Mouse (Mus musculus): ENCODE data around the gene Gm13285.
"Not testable (repeated sequence)": the region's sequence is repeated elsewhere in the genome, so short reads cannot be mapped to it uniquely, and the experiment has no call there.

Gene Gm13285

GRCm38 (mm10) chr4:88799365-88799764, at the start of gene Gm13285:
Gm13285 (plus strand) TSS chr4:88799665.
- DNase-seq, result not testable (repeated sequence)

- DNase-seq, result no peak
These were observed 49.5 kb upstream of the Gm13285 start for GRCm38 (mm10) chr4:88749926-88750325.

GRCm38 (mm10) chr4:88754818-88755340, 44.6 kb upstream of the Gm13285 start, which contains the start of gene Gm13271:
Gm13271 (plus strand) TSS chr4:88754868.
- peak; percentile 53 for DNase-seq

- DNase-seq, result not testable (repeated sequence)
These were observed 42.6 kb upstream of the Gm13285 start for GRCm38 (mm10) chr4:88756581-88757513.

GRCm38 (mm10) chr4:88757628-88758031, 41.8 kb upstream of the Gm13285 start:
- DNase-seq, result peak; percentile 90

- DNase-seq, result not testable (repeated sequence)
These were observed 40.7 kb upstream of the Gm13285 start for GRCm38 (mm10) chr4:88758751-88759150.

- peak; percentile 24 for DNase-seq
These were observed 39.7 kb upstream of the Gm13285 start, which contains the start of gene Gm13283 for GRCm38 (mm10) chr4:88759610-88760268. Gm13283 (plus strand) TSS chr4:88760119.

GRCm38 (mm10) chr4:88760431-88760830, 39.0 kb upstream of the Gm13285 start:
- peak; percentile 88 for DNase-seq

- DNase-seq, result peak; percentile 66
These were observed 37.7 kb upstream of the Gm13285 start for GRCm38 (mm10) chr4:88761776-88762175.

GRCm38 (mm10) chr4:88762341-88762740, 37.1 kb upstream of the Gm13285 start:
- peak; percentile 16 for DNase-seq

GRCm38 (mm10) chr4:88763384-88764018, 36.0 kb upstream of the Gm13285 start:
- peak; percentile 78 for DNase-seq

GRCm38 (mm10) chr4:88773534-88773933, 25.9 kb upstream of the Gm13285 start, which contains the start of gene Gm13290:
Gm13290 (plus strand) TSS chr4:88773834.
- not testable (repeated sequence) for DNase-seq

GRCm38 (mm10) chr4:88776622-88777021, 22.8 kb upstream of the Gm13285 start, which contains the start of gene Gm13289:
Gm13289 (plus strand) TSS chr4:88776922.
- not testable (repeated sequence) for DNase-seq

GRCm38 (mm10) chr4:88779550-88779949, 19.9 kb upstream of the Gm13285 start, which contains the start of gene Gm13272:
Gm13272 (plus strand) TSS chr4:88779850.
- not testable (repeated sequence) for DNase-seq

- not testable (repeated sequence) for DNase-seq
These were observed 19.1 kb upstream of the Gm13285 start for GRCm38 (mm10) chr4:88780320-88780719.

- not testable (repeated sequence) for DNase-seq
These were observed 17.6 kb upstream of the Gm13285 start, which contains the start of gene Ifnz for GRCm38 (mm10) chr4:88781831-88782230. Ifnz (plus strand) TSS chr4:88782131.

- not testable (repeated sequence) for DNase-seq
These were observed 17.1 kb upstream of the Gm13285 start for GRCm38 (mm10) chr4:88782335-88782734.

GRCm38 (mm10) chr4:88785409-88785808, 14.1 kb upstream of the Gm13285 start, which contains the start of gene Gm13276:
Gm13276 (plus strand) TSS chr4:88785709.
- not testable (repeated sequence) for DNase-seq

- peak; percentile 83 for DNase-seq
These were observed 11.1 kb upstream of the Gm13285 start, which contains the start of gene Gm13277 for GRCm38 (mm10) chr4:88788402-88788801. Gm13277 (plus strand) TSS chr4:88788632.

- not testable (repeated sequence) for DNase-seq
These were observed 8.2 kb upstream of the Gm13285 start, which contains the start of gene Gm13278 for GRCm38 (mm10) chr4:88791250-88791649. Gm13278 (plus strand) TSS chr4:88791550.

GRCm38 (mm10) chr4:88793936-88794675, 5.4 kb upstream of the Gm13285 start, which contains the start of gene Gm13275:
Gm13275 (plus strand) TSS chr4:88794487.
- peak; percentile 44 for DNase-seq

Data from kidney, postnatal 14 days (tissue).